Mouse (Mus musculus): ENCODE measurements around the gene Calml3. TPM values are rescaled to one million over a fixed set of nuclear protein-coding genes. Genes with fewer than 3 reads are reported as not detected.

Calml3 gene
- polyA plus RNA-seq, 1 experiment from 2014 or later, result not detected

DNA sequence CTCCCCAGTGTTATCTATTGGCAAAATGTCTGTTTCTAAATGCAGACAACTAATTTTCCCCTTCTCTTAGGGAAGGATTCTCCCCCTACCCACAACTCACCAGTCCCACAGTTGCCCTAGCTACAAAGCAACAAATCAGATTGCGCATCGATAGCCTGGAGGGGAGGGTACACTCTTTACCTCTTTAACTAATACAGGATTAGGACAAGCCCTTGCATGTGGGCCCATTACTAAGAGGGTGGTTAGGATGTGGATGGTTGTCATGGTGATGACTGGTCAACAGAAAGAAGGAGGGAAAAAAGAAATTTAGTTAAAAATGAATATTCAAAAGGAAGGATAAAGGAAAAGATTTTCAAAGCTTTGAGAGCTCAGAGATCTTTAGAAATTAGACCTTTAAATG is 45.8 kb downstream of the Calml3 start:
- WGBS, result 89% methylated on average over 2 of the region's 2 CpGs

GRCm38 (mm10) chr13:3753291-3753690 is 50.8 kb downstream of the Calml3 start:
- Histone ChIP-seq H3K36me3 (no peaks in the 10 kb centered on the region), H3K27me3 (replicated peaks) (no peaks in the 10 kb centered on the region), H3K4me1 (no peaks in the 10 kb centered on the region), H3K4me2 (replicated peaks) (no peak overlapping the region), H3K4me3 (no peak overlapping the region), H3K27ac (no peak overlapping the region), H3K9ac (no peak overlapping the region), H3K9me3 (no peaks in the 10 kb centered on the region)
- ATAC-seq (ENCODE audit: low FRiP score, low read depth), result no peak
- WGBS, result 90% methylated on average over 2 of the region's 2 CpGs

More for the DNA sequence above, 45.8 kb downstream of the Calml3 start:
- ATAC-seq (ENCODE audit: low FRiP score, low read depth), result no peak
- H3K4me3 ChIP-seq, result no peak overlapping the region
- H3K27me3 ChIP-seq (replicated peaks), result no peaks in the 10 kb centered on the region
- no peaks in the 10 kb centered on the region for H3K9me3 ChIP-seq
- H3K4me1 ChIP-seq, result no peaks in the 10 kb centered on the region
- H3K36me3 ChIP-seq, result no peaks in the 10 kb centered on the region
- no peak overlapping the region for H3K4me2 ChIP-seq (replicated peaks)
- H3K27ac ChIP-seq, result no peak overlapping the region
- no peak overlapping the region for H3K9ac ChIP-seq

Other genes starting within 250 kb of the Calml3 start
- 19.5 and 19.8 TPM in 2 replicates for gene Fam208b, start 193.2 kb downstream of the Calml3 start, polyA plus RNA-seq (2016; fragmentation: Nextera tagmentation; extraction: Ambion mirVana)
- gene Asb13, start 170.3 kb downstream of the Calml3 start, polyA plus RNA-seq (2016; fragmentation: Nextera tagmentation; extraction: Ambion mirVana), result 11.6 and 14.4 TPM in 2 replicates
- gene Calm4, start 33.4 kb upstream of the Calml3 start, polyA plus RNA-seq (2016; fragmentation: Nextera tagmentation; extraction: Ambion mirVana), result not detected in 2 replicates
- gene Calm5, start 49.9 kb upstream of the Calml3 start, polyA plus RNA-seq (2016; fragmentation: Nextera tagmentation; extraction: Ambion mirVana), result not detected in 2 replicates
- 37.6 and 38.4 TPM in 2 replicates for gene Net1, start 113.9 kb upstream of the Calml3 start, polyA plus RNA-seq (2016; fragmentation: Nextera tagmentation; extraction: Ambion mirVana)
- gene Tubal3, start 114.0 kb upstream of the Calml3 start, polyA plus RNA-seq (2016; fragmentation: Nextera tagmentation; extraction: Ambion mirVana), result not detected in 2 replicates
- gene Ucn3, start 141.0 kb upstream of the Calml3 start, polyA plus RNA-seq (2016; fragmentation: Nextera tagmentation; extraction: Ambion mirVana), result not detected in 2 replicates
- 0.36 and 0.68 TPM in 2 replicates for gene Akr1c14, start 244.7 kb upstream of the Calml3 start, polyA plus RNA-seq (2016; fragmentation: Nextera tagmentation; extraction: Ambion mirVana)